Mouse (Mus musculus) hindbrain, embryonic 13.5 days (tissue): ENCODE data around the gene Igsf8. TPM values are rescaled to one million over a fixed set of nuclear protein-coding genes. Genes with fewer than 3 reads are reported as not detected.

Experiments
- ATAC-seq: fragments of 200-750 bp; cut with Nextera tagmentation; 2 replicates; pipeline ENCODE4 v1.8.0; 2017; ENCODE audit warnings: moderate TSS enrichment; ENCODE audit not compliant: low FRiP score
- H3K27ac ChIP-seq: fragments of 300-500 bp; sonication (generic); 2 replicates; pipeline ENCODE4 v1.5.1; 2015; ENCODE audit warnings: inconsistent platforms, mild to moderate bottlenecking, moderate library complexity
- H3K27me3 ChIP-seq: fragments of 300-500 bp; sonication (generic); 2 replicates; pipeline ENCODE4 v1.6.1; 2015; ENCODE audit warnings: mild to moderate bottlenecking, inconsistent platforms
- H3K36me3 ChIP-seq: fragments of 300-500 bp; sonication (generic); 2 replicates; pipeline ENCODE4 v1.6.1; 2015; ENCODE audit warnings: mild to moderate bottlenecking, inconsistent platforms
- H3K4me1 ChIP-seq: fragments of 300-500 bp; sonication (generic); replicated peaks from 2 replicates; pipeline ENCODE4 v1.6.1; 2015; ENCODE audit warnings: inconsistent platforms
- H3K4me2 ChIP-seq: fragments of 300-500 bp; sonication (generic); 2 replicates; pipeline ENCODE4 v1.6.1; 2015; ENCODE audit warnings: inconsistent platforms, mild to moderate bottlenecking, moderate library complexity
- H3K4me3 ChIP-seq: fragments of 300-500 bp; sonication (generic); 2 replicates; pipeline ENCODE4 v1.5.1; 2015; ENCODE audit warnings: mild to moderate bottlenecking, inconsistent platforms
- H3K9ac ChIP-seq: fragments of 300-500 bp; sonication (generic); 2 replicates; pipeline ENCODE4 v1.6.1; 2015; ENCODE audit warnings: mild to moderate bottlenecking, inconsistent platforms
- H3K9me3 ChIP-seq: fragments of 300-500 bp; sonication (generic); 2 replicates; pipeline ENCODE4 v1.6.1; 2016; ENCODE audit warnings: inconsistent platforms
- WGBS: fragments of 180-500 bp; shearing (Covaris S2); methylation state at CpG from one replicate; pipeline ENCODE4 v1.1.7; 2015; 5-methylcytosine and 5-hydroxymethylcytosine counted together
- polyA plus RNA-seq: library from polyadenylated mRNA; unstranded; fragments of >200 nt; fragmentation: Nextera tagmentation; extraction: Ambion mirVana; gene quantifications from 2 replicates; pipeline ENCODE4 v1.2.1, GENCODE M21; 2015

Igsf8 gene
- polyA plus RNA-seq = 104 and 112 TPM in 2 replicates

GRCm38 (mm10) chr1:172261477-172262078 lies at the start of gene Igsf8:
Gene Igsf8, plus strand, starts transcription at chr1:172261641.
- peak; percentile 52; the same call in 1 of the 2 replicates for ATAC-seq
- Histone ChIP-seq H3K36me3 (no peaks in the 10 kb centered on the region), H3K4me1 (peaks cover 9% of the 10 kb centered on the region), H3K4me2 (no peak within 1 kb of the TSS), H3K27me3 (no peaks in the 10 kb centered on the region), H3K9ac (no peak within 1 kb of the TSS), H3K9me3 (peaks cover 4% of the 10 kb centered on the region; the same call in 1 of the 2 replicates), H3K4me3 (no peak within 1 kb of the TSS), H3K27ac (peak within 1 kb of the TSS; percentile 53)
- 14% methylated on average over 8 of the region's 8 CpGs for WGBS

GRCm38 (mm10) chr1:172212776-172213175 lies 48.7 kb upstream of the Igsf8 start:
- no peaks in the 10 kb centered on the region for H3K9me3 ChIP-seq
- peaks cover 36% of the 10 kb centered on the region for H3K4me1 ChIP-seq
- no peaks in the 10 kb centered on the region for H3K27me3 ChIP-seq
- no peak overlapping the region for H3K4me2 ChIP-seq
- no peak overlapping the region for H3K4me3 ChIP-seq
- ATAC-seq = no peak
- H3K36me3 ChIP-seq = no peaks in the 10 kb centered on the region; the same call in 1 of the 2 replicates
- H3K9ac ChIP-seq = no peak overlapping the region
- peak overlapping the region; percentile 9 for H3K27ac ChIP-seq
- WGBS = 43% methylated on average over 5 of the region's 5 CpGs

- no peaks in the 10 kb centered on the region for H3K27me3 ChIP-seq
- no peak overlapping the region for H3K4me3 ChIP-seq
- H3K4me2 ChIP-seq = no peak overlapping the region
- ATAC-seq = 0 out of 2 replicates have a peak, but pooled peaks have one; percentile 13
- H3K9me3 ChIP-seq = no peaks in the 10 kb centered on the region
- H3K4me1 ChIP-seq = peaks cover 42% of the 10 kb centered on the region
- H3K9ac ChIP-seq = peak overlapping the region; percentile 24; the same call in 1 of the 2 replicates
- 45% methylated on average over 4 of the region's 4 CpGs for WGBS
- no peaks in the 10 kb centered on the region; the same call in 1 of the 2 replicates for H3K36me3 ChIP-seq
- peak overlapping the region; percentile 41 for H3K27ac ChIP-seq
Observed at GRCm38 (mm10) chr1:172213771-172214170, 47.7 kb upstream of the Igsf8 start.

- Histone ChIP-seq H3K36me3 (no peaks in the 10 kb centered on the region; the same call in 1 of the 2 replicates), H3K4me1 (peaks cover 50% of the 10 kb centered on the region), H3K27me3 (no peaks in the 10 kb centered on the region), H3K27ac (no peak overlapping the region), H3K4me2 (no peak overlapping the region), H3K9me3 (no peaks in the 10 kb centered on the region), H3K9ac (no peak overlapping the region), H3K4me3 (no peak overlapping the region)
- WGBS = 72% methylated on average over 3 of the region's 3 CpGs
- ATAC-seq = no peak
Observed at GRCm38 (mm10) chr1:172214748-172215147, 46.7 kb upstream of the Igsf8 start.

GRCm38 (mm10) chr1:172217148-172217547 lies 44.3 kb upstream of the Igsf8 start:
- Histone ChIP-seq H3K36me3 (no peaks in the 10 kb centered on the region), H3K4me2 (peak overlapping the region; percentile 36), H3K9ac (peak overlapping the region; percentile 13; the same call in 1 of the 2 replicates), H3K4me1 (peaks cover 74% of the 10 kb centered on the region), H3K4me3 (no peak overlapping the region), H3K9me3 (no peaks in the 10 kb centered on the region), H3K27me3 (no peaks in the 10 kb centered on the region), H3K27ac (peak overlapping the region; percentile 40; the same call in 1 of the 2 replicates)
- WGBS = 2% methylated on average over 5 of the region's 5 CpGs
- ATAC-seq = peak; percentile 12; the same call in 1 of the 2 replicates

- ATAC-seq = no peak
- Histone ChIP-seq H3K9ac (no peak overlapping the region), H3K4me2 (no peak overlapping the region), H3K27me3 (no peaks in the 10 kb centered on the region), H3K36me3 (no peaks in the 10 kb centered on the region), H3K9me3 (no peaks in the 10 kb centered on the region), H3K4me3 (no peak overlapping the region), H3K27ac (0 out of 2 replicates have a peak overlapping the region, but pooled peaks have one; percentile 35), H3K4me1 (peaks cover 65% of the 10 kb centered on the region)
- WGBS = 47% methylated on average over 15 of the region's 15 CpGs
Observed at GRCm38 (mm10) chr1:172218164-172218910, 43.1 kb upstream of the Igsf8 start.

GRCm38 (mm10) chr1:172219451-172220406 lies 41.7 kb upstream of the Igsf8 start, which contains the start of gene Casq1:
Gene Casq1, minus strand, starts transcription at chr1:172219868.
- no peak for ATAC-seq
- H3K27ac ChIP-seq = peak within 1 kb of the TSS; percentile 61
- H3K9ac ChIP-seq = no peak within 1 kb of the TSS
- H3K27me3 ChIP-seq = no peaks in the 10 kb centered on the region
- no peak within 1 kb of the TSS for H3K4me3 ChIP-seq
- 81% methylated on average over 19 of the region's 19 CpGs for WGBS
- no peaks in the 10 kb centered on the region for H3K36me3 ChIP-seq
- H3K4me2 ChIP-seq = no peak within 1 kb of the TSS
- H3K9me3 ChIP-seq = no peaks in the 10 kb centered on the region
- peaks cover 51% of the 10 kb centered on the region for H3K4me1 ChIP-seq

GRCm38 (mm10) chr1:172220414-172220813 lies 41.0 kb upstream of the Igsf8 start:
- Histone ChIP-seq H3K27me3 (no peaks in the 10 kb centered on the region), H3K9me3 (no peaks in the 10 kb centered on the region), H3K36me3 (no peaks in the 10 kb centered on the region), H3K27ac (peak overlapping the region; percentile 61), H3K4me3 (no peak overlapping the region), H3K4me2 (no peak overlapping the region), H3K9ac (no peak overlapping the region), H3K4me1 (peaks cover 47% of the 10 kb centered on the region)
- peak; percentile 19; the same call in 1 of the 2 replicates for ATAC-seq
- 48% methylated on average over 10 of the region's 10 CpGs for WGBS

- Histone ChIP-seq H3K36me3 (no peaks in the 10 kb centered on the region), H3K27me3 (no peaks in the 10 kb centered on the region), H3K27ac (peak overlapping the region; percentile 48; the same call in 1 of the 2 replicates), H3K9ac (0 out of 2 replicates have a peak overlapping the region, but pooled peaks have one; percentile 20), H3K4me1 (peaks cover 47% of the 10 kb centered on the region), H3K4me2 (no peak overlapping the region), H3K9me3 (no peaks in the 10 kb centered on the region), H3K4me3 (no peak overlapping the region)
- WGBS = 50% methylated on average over 11 of the region's 11 CpGs
- no peak for ATAC-seq
Observed at GRCm38 (mm10) chr1:172221297-172222063, 40.0 kb upstream of the Igsf8 start.

GRCm38 (mm10) chr1:172228209-172228608 lies 33.2 kb upstream of the Igsf8 start:
- Histone ChIP-seq H3K4me1 (no peaks in the 10 kb centered on the region), H3K27ac (no peak overlapping the region), H3K27me3 (no peaks in the 10 kb centered on the region), H3K4me3 (no peak overlapping the region), H3K36me3 (no peaks in the 10 kb centered on the region), H3K9me3 (no peaks in the 10 kb centered on the region), H3K4me2 (no peak overlapping the region), H3K9ac (no peak overlapping the region)
- 85% methylated on average over 2 of the region's 2 CpGs for WGBS
- no peak for ATAC-seq

GRCm38 (mm10) chr1:172229215-172229614 lies 32.2 kb upstream of the Igsf8 start:
- Histone ChIP-seq H3K27me3 (no peaks in the 10 kb centered on the region), H3K36me3 (no peaks in the 10 kb centered on the region), H3K4me2 (no peak overlapping the region), H3K9me3 (no peaks in the 10 kb centered on the region), H3K4me1 (no peaks in the 10 kb centered on the region), H3K9ac (no peak overlapping the region), H3K27ac (no peak overlapping the region), H3K4me3 (no peak overlapping the region)
- 94% methylated on average over 1 of the region's 1 CpGs for WGBS
- no peak for ATAC-seq
